Mouse (Mus musculus): ENCODE results near the gene Rgs10. TPM values are rescaled to one million over a fixed set of nuclear protein-coding genes. Genes with fewer than 3 reads are reported as not detected.

Rgs10 gene
- polyA plus RNA-seq, 1 experiment: 99.0 TPM

DNA sequence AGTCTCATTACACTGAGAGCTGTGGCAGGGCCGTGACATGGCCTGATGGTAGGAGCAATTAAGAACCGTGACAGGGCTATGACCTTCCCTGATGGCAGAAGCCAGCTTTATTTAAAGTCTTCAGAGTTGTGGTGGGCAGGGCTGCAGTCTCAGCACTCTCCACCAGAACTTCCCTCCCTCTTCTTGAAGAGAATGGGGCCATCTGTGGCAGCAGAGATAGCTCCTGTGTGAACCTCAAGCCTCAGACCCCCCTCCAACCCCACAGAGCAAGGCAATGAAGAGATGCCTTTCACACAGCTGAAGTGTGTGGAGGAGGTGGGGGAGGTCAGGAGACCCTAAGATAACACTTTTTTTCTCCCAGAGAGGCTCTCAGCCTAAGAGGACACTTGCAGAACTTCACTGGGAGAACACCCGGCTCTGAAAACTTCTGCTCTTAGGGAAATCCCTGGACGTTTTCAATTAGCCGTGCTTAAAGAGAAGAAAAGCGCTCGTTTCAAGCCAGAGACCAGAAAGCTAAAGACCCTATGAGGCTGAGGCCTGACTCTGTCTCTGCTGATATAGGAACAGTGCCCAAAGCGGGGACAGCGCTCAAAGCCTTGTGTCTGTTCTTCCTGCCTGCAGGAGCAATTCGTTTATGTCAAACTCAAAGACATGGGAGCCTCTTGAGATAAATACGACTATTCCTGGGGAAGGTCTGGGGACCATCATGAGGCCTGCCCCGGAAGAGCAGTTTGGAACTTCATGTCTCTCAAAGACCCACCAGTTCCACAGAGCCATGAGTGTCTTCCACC, 27.1 kb downstream of the Rgs10 start:
- TF ChIP-seq GATA1 (IDR thresholded peaks at IDR 0.05; ENCODE audit: low read length): no peak

DNA sequence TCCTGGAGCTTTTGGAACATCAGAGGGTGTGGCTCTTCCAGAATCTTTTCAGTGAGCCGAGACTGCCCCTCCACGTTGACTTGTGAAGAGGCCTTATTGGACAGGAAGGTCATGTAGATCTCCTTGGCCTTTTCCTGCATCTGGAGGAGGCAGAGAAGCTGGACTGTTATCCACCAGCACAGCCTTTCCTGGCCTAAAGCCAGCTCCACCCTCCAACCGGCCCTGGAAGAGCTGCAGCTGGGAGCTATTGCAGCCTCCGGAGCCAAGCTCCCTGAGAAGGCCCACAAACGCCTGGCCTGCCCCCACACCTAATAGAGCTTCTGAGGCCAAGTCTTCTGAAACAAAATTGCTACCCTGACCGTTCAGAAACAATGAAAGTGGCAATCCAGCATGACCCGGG, 29.6 kb downstream of the Rgs10 start:
- no peak for TF ChIP-seq GATA1 (IDR thresholded peaks at IDR 0.05; ENCODE audit: low read length)

DNA sequence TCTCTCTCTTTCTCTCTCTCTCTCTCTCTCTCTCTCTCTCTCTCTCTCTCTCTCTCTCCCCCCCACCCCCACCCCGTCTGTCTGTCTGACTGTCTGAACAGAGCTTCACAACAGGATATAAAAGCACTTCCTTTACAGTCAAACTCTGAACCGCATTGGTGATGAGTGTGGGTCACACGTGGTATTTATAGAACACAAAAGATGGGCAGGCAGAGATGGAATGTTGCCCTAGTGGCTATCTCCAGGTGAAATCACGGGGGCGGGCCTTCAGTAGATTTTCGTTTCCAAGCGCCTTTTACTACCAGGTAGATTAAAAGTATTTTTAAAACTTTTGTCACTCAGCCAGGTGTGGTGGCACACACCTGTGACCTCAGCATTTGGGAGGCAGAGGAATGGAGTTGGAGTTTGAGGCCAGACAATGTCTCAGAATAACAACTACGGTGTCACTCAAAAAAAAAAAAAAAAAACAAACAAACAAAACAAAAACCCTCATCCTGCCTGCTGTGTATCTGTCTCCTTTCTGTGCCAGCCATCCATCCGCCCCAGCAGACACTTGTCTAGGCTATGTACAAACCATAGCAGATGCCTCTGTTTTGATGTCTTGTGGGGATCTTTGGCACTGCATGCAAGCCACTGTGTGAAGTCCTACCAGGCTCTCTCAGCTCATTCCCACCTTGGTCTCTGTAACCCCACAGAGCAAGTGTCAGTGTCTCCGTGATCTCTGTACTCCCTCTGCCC, 34.7 kb downstream of the Rgs10 start:
- no peak for TF ChIP-seq GATA1 (IDR thresholded peaks at IDR 0.05; ENCODE audit: low read length)

GRCm38 (mm10) chr7:128383189-128383725, 35.3 kb downstream of the Rgs10 start:
- no peak for TF ChIP-seq GATA1 (IDR thresholded peaks at IDR 0.05; ENCODE audit: low read length)

DNA sequence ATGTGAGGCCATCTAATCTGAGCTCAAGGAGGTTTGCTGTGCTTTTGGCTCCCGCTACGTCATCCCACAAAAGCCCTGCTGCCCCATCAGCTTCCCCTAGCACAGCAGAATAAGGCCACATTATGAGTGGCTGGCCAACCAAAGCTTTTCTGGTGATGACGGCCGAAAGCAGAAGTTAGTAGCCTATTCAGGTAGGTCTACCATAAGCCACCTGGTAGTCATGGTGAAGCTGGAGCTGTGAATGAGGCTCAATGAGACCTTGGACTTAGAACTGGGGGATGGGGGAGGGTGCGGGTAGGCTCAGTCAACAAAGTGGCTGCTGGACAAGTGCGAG, 36.1 kb downstream of the Rgs10 start:
- TF ChIP-seq GATA1 (IDR thresholded peaks at IDR 0.05; ENCODE audit: low read length): no peak

- TF ChIP-seq GATA1 (IDR thresholded peaks at IDR 0.05; ENCODE audit: low read length): no peak
Measured at GRCm38 (mm10) chr7:128381811-128382526, 36.6 kb downstream of the Rgs10 start.

DNA sequence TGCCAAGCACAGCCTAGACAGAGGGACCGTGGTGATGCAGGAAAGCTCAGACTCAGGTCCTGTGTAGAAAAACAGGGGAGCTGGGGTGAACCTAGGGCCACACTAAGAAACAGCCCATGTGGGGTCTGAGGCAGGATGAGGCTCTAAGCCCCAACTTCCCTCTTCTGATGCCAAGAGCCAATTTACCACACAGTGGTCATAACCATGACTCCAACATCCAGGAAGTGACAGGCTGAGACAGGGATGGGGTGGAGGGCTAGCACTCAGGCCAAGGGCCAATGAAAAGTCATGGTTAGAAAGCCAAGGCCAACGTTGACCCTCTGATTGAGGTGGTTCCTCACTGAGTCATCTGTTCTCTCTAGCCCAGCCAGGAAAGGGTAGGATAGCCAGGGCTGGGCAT, 37.6 kb downstream of the Rgs10 start:
- TF ChIP-seq GATA1 (IDR thresholded peaks at IDR 0.05; ENCODE audit: low read length): no peak

- TF ChIP-seq GATA1 (IDR thresholded peaks at IDR 0.05; ENCODE audit: low read length): no peak
Measured at GRCm38 (mm10) chr7:128379162-128379805, 39.3 kb downstream of the Rgs10 start.

DNA sequence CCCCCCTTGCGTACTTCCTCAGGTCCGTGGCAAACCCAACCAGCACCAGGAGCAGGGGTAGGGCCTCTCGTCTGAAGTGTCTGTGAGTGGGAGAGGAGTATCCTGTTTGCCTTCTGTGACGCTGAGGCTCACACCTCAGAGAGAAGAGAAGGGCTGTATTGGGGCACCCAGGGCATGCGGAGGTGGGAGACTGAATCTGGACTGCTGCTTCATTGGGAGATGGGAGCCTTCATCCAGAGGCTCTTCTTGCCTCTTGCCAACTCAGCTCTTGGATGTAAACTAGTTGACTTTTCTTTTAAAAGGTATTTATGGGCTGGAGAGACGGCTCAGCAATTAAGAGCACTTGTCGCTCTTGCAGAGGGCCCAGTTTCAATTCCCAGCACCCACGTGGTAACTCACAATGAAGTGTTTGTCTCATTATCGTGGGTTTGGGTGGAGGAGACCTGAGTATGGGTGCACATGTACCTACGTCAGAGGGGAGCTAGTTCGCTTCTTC, 42.3 kb downstream of the Rgs10 start:
- TF ChIP-seq GATA1 (IDR thresholded peaks at IDR 0.05; ENCODE audit: low read length): no peak

DNA sequence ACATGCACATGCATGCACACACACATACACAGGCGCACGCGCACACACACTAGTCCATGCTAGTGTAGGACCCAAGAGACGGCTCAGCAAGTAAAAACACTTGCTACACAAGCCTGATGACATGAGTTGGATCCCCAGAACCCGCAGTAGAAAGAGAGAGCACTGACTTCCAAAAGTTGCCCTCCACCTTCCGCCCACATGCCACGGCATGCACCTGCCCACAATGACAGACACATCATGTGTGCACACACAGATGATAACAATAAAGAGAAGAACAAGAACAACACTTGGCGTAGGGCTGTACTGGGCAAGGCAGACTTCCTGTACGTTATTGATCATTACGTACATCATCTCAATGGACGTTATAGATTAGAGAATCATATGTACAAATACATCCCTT, 44.4 kb downstream of the Rgs10 start:
- no peak for TF ChIP-seq GATA1 (IDR thresholded peaks at IDR 0.05; ENCODE audit: low read length)

GRCm38 (mm10) chr7:128373751-128374150, 44.8 kb downstream of the Rgs10 start:
- TF ChIP-seq GATA1 (IDR thresholded peaks at IDR 0.05; ENCODE audit: low read length): no peak

DNA sequence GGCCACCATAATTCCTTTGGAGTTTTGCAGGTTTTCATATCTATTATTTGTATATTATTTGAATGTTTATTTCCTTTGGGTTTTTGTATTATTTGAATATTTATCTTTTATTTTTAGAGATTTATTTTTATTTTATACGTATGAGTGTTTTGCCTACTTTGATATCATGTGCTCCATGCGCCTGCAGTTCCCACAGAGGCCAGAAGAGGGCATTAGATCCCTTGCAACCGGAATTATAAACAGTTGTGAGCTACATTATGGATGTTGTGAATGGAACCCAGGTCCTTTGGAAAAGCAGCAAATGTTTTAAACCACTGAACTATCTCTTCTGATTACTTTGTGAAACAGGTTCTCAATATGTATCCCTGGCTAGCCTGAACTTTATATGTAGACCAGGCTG, 46.2 kb downstream of the Rgs10 start:
- TF ChIP-seq GATA1 (IDR thresholded peaks at IDR 0.05; ENCODE audit: low read length): no peak

- no peak for TF ChIP-seq GATA1 (IDR thresholded peaks at IDR 0.05; ENCODE audit: low read length)
Measured at GRCm38 (mm10) chr7:128369366-128369765, 49.2 kb downstream of the Rgs10 start.

DNA sequence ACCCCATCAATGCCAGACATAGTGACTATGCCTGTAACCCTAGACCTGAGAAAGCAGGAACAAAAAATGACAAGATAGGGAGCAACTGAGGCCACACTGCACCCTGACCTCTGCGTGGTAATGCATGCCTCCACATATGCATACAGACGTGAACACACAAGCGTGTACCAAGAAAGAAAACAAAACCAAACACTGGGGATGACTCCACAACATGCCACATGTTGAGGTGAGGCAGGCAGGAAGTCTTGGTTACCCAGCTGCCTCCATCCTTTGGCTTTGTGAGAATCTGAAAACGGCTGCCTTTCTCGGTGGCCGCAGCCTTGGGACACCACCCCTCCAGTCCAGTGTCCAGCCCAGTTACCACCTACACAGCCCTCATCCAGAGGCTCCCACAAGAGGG, 49.7 kb downstream of the Rgs10 start:
- TF ChIP-seq GATA1 (IDR thresholded peaks at IDR 0.05; ENCODE audit: low read length): no peak

GRCm38 (mm10) chr7:128366654-128367053, 51.9 kb downstream of the Rgs10 start:
- no peak for TF ChIP-seq GATA1 (IDR thresholded peaks at IDR 0.05; ENCODE audit: low read length)

Measured in G1E-ER4 (cell line).